Mouse (Mus musculus): ENCODE data around the gene Rasgef1a.

- no peak for TF ChIP-seq EP300 (IDR thresholded peaks at IDR 0.05; ENCODE audit: insufficient read depth, low read depth, low read length)
- TF ChIP-seq POLR2A (IDR thresholded peaks at IDR 0.05; ENCODE audit: insufficient read depth, low read depth, low read length): no peak
These were observed 19.3 kb upstream of the Rasgef1a start for GRCm38 (mm10) chr6:117991928-117992327.
